Mouse (Mus musculus): ENCODE results near the gene Hdac11. TPM values are rescaled to one million over a fixed set of nuclear protein-coding genes. Genes with fewer than 3 reads are reported as not detected.
A peak's percentile ranks its signal among the peaks of the same experiment; 100 is the strongest.

The Hdac11 gene
- polyA plus RNA-seq (2015; fragmentation: Nextera tagmentation; extraction: Ambion mirVana): 28.8 and 32.1 TPM in 2 replicates

- peaks cover 3% of the 10 kb centered on the region; the same call in 1 of the 2 replicates for H3K27me3 ChIP-seq
- peak within 1 kb of the TSS; percentile 95 for H3K27ac ChIP-seq
- ATAC-seq: peak; percentile 93
- H3K36me3 ChIP-seq: 0 out of 2 replicates have a peak, but pooled peaks cover 2% of the 10 kb centered on the region
- peak within 1 kb of the TSS; percentile 77 for H3K4me2 ChIP-seq (replicated peaks)
- H3K4me1 ChIP-seq (replicated peaks): peaks cover 87% of the 10 kb centered on the region
- 1% methylated on average over 41 of the region's 42 CpGs for WGBS
- no peaks in the 10 kb centered on the region for H3K9me3 ChIP-seq
- H3K9ac ChIP-seq (replicated peaks): peak within 1 kb of the TSS; percentile 82
- H3K4me3 ChIP-seq (replicated peaks): peak within 1 kb of the TSS; percentile 66
Observed at GRCm38 (mm10) chr6:91156554-91157236, at the start of gene Hdac11. TSS of gene Hdac11 (plus strand) at chr6:91156665.

- Histone ChIP-seq H3K27me3 (no peaks in the 10 kb centered on the region), H3K9ac (replicated peaks) (no peak overlapping the region), H3K27ac (no peak overlapping the region), H3K36me3 (peaks cover 4% of the 10 kb centered on the region; the same call in 1 of the 2 replicates), H3K4me3 (replicated peaks) (no peak overlapping the region), H3K9me3 (no peaks in the 10 kb centered on the region), H3K4me2 (replicated peaks) (no peak overlapping the region), H3K4me1 (replicated peaks) (0 out of 2 replicates have a peak, but pooled peaks cover 3% of the 10 kb centered on the region)
- WGBS: 92% methylated on average over 3 of the region's 3 CpGs
- no peak for ATAC-seq
Observed at GRCm38 (mm10) chr6:91108301-91108916, 48.1 kb upstream of the Hdac11 start.

GRCm38 (mm10) chr6:91108917-91109450 lies 47.5 kb upstream of the Hdac11 start:
- WGBS: 96% methylated on average over 2 of the region's 2 CpGs
- Histone ChIP-seq H3K27me3 (no peaks in the 10 kb centered on the region), H3K4me3 (replicated peaks) (no peak overlapping the region), H3K9me3 (no peaks in the 10 kb centered on the region), H3K9ac (replicated peaks) (no peak overlapping the region), H3K27ac (no peak overlapping the region), H3K36me3 (peaks cover 4% of the 10 kb centered on the region; the same call in 1 of the 2 replicates), H3K4me2 (replicated peaks) (no peak overlapping the region), H3K4me1 (replicated peaks) (0 out of 2 replicates have a peak, but pooled peaks cover 4% of the 10 kb centered on the region)
- ATAC-seq: no peak

- Histone ChIP-seq H3K9ac (replicated peaks) (no peak overlapping the region), H3K4me1 (replicated peaks) (peaks cover 9% of the 10 kb centered on the region; the same call in 1 of the 2 replicates), H3K4me3 (replicated peaks) (no peak overlapping the region), H3K4me2 (replicated peaks) (no peak overlapping the region), H3K27ac (no peak overlapping the region), H3K36me3 (peaks cover 4% of the 10 kb centered on the region; the same call in 1 of the 2 replicates), H3K9me3 (no peaks in the 10 kb centered on the region), H3K27me3 (no peaks in the 10 kb centered on the region)
- no peak for ATAC-seq
Observed at GRCm38 (mm10) chr6:91109489-91109888, 47.0 kb upstream of the Hdac11 start.

- no peak overlapping the region for H3K9ac ChIP-seq (replicated peaks)
- peaks cover 4% of the 10 kb centered on the region; the same call in 1 of the 2 replicates for H3K36me3 ChIP-seq
- no peak overlapping the region for H3K4me3 ChIP-seq (replicated peaks)
- H3K27me3 ChIP-seq: no peaks in the 10 kb centered on the region
- WGBS: 84% methylated on average over 13 of the region's 13 CpGs
- no peaks in the 10 kb centered on the region for H3K9me3 ChIP-seq
- H3K4me2 ChIP-seq (replicated peaks): no peak overlapping the region
- no peak for ATAC-seq
- no peak overlapping the region for H3K27ac ChIP-seq
- H3K4me1 ChIP-seq (replicated peaks): peaks cover 18% of the 10 kb centered on the region
Observed at GRCm38 (mm10) chr6:91110323-91111020, 46.0 kb upstream of the Hdac11 start.

- Histone ChIP-seq H3K36me3 (no peaks in the 10 kb centered on the region), H3K27me3 (no peaks in the 10 kb centered on the region), H3K4me3 (replicated peaks) (no peak overlapping the region), H3K27ac (no peak overlapping the region), H3K9ac (replicated peaks) (no peak overlapping the region), H3K9me3 (no peaks in the 10 kb centered on the region), H3K4me1 (replicated peaks) (peaks cover 26% of the 10 kb centered on the region), H3K4me2 (replicated peaks) (no peak overlapping the region)
- WGBS: 94% methylated on average over 10 of the region's 10 CpGs
- ATAC-seq: no peak
Observed at GRCm38 (mm10) chr6:91111141-91111953, 45.1 kb upstream of the Hdac11 start.

- H3K4me3 ChIP-seq (replicated peaks): no peak overlapping the region
- no peaks in the 10 kb centered on the region for H3K9me3 ChIP-seq
- 97% methylated on average over 3 of the region's 3 CpGs for WGBS
- no peak overlapping the region for H3K9ac ChIP-seq (replicated peaks)
- H3K4me2 ChIP-seq (replicated peaks): no peak overlapping the region
- no peaks in the 10 kb centered on the region for H3K36me3 ChIP-seq
- H3K27ac ChIP-seq: no peak overlapping the region
- H3K27me3 ChIP-seq: no peaks in the 10 kb centered on the region
- H3K4me1 ChIP-seq (replicated peaks): peaks cover 26% of the 10 kb centered on the region
- no peak for ATAC-seq
Observed at GRCm38 (mm10) chr6:91111954-91112252, 44.6 kb upstream of the Hdac11 start.

GRCm38 (mm10) chr6:91114716-91115115 lies 41.7 kb upstream of the Hdac11 start:
- Histone ChIP-seq H3K4me3 (replicated peaks) (no peak overlapping the region), H3K27ac (no peak overlapping the region), H3K9ac (replicated peaks) (no peak overlapping the region), H3K27me3 (no peaks in the 10 kb centered on the region), H3K9me3 (no peaks in the 10 kb centered on the region), H3K36me3 (no peaks in the 10 kb centered on the region), H3K4me2 (replicated peaks) (0 out of 2 replicates have a peak overlapping the region, but pooled peaks have one; percentile 86), H3K4me1 (replicated peaks) (peaks cover 32% of the 10 kb centered on the region)
- 62% methylated on average over 2 of the region's 2 CpGs for WGBS
- ATAC-seq: no peak

GRCm38 (mm10) chr6:91115158-91115557 lies 41.3 kb upstream of the Hdac11 start:
- no peak for ATAC-seq
- 65% methylated on average over 1 of the region's 1 CpGs for WGBS
- H3K4me2 ChIP-seq (replicated peaks): peak overlapping the region; percentile 86
- H3K9me3 ChIP-seq: no peaks in the 10 kb centered on the region
- peaks cover 32% of the 10 kb centered on the region for H3K4me1 ChIP-seq (replicated peaks)
- no peaks in the 10 kb centered on the region for H3K27me3 ChIP-seq
- no peak overlapping the region for H3K9ac ChIP-seq (replicated peaks)
- no peak overlapping the region for H3K27ac ChIP-seq
- H3K36me3 ChIP-seq: no peaks in the 10 kb centered on the region
- peak overlapping the region; percentile 65; the same call in 1 of the 2 replicates for H3K4me3 ChIP-seq (replicated peaks)

GRCm38 (mm10) chr6:91115863-91116243 lies 40.6 kb upstream of the Hdac11 start:
- Histone ChIP-seq H3K9me3 (no peaks in the 10 kb centered on the region), H3K4me1 (replicated peaks) (peaks cover 32% of the 10 kb centered on the region), H3K36me3 (no peaks in the 10 kb centered on the region), H3K4me3 (replicated peaks) (peak overlapping the region; percentile 65), H3K27me3 (no peaks in the 10 kb centered on the region), H3K9ac (replicated peaks) (peak overlapping the region; percentile 84), H3K4me2 (replicated peaks) (peak overlapping the region; percentile 86), H3K27ac (0 out of 2 replicates have a peak overlapping the region, but pooled peaks have one; percentile 85)
- ATAC-seq: no peak
- WGBS: 11% methylated on average over 4 of the region's 4 CpGs

Measured in midbrain, embryonic 13.5 days (tissue).